1 mouse cellular context compared by ENCODE assay signal in the genomic region with DNA sequence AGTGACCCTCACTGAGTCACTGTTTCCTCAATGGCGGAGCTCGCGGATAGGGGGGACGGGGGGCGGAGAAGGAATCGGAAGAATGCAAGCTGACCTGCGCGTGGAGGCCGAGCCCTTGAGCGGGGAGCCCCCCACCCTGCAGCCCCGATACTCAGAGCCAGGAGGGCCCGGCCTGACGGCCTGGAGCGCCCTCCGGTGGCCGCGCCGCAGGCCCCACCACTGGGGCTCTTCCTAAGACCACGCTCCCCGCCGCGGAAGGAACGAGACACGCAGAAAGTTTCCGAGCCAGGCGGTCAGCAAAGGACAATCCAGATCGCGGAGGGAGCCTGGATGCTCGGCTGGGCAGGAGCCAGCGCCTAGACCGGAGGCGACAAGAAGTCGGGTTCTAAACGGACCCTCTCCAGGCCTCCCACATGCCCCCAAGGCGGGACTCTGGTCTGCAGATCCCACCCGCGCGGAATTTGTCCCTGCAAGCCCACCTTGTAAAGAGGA.
TF ChIP-seq lines count a peak whose summit lies in the region.

No protein-coding gene starts in this region.

TF ChIP-seq in CH12.LX, 34 proteins besides CTCF, POLR2A, EP300 and RAD21 (continued from another document):
- no peak for TF ChIP-seq USF2 (conservative IDR thresholded peaks at IDR 0.05; ENCODE audit: low read depth, low read length)
- no peak for TF ChIP-seq E2F4 (IDR thresholded peaks at IDR 0.05; ENCODE audit: insufficient replicate concordance, low read depth, low read length)
- no peak; the same call in 1 of the 2 replicates for TF ChIP-seq UBTF (IDR thresholded peaks at IDR 0.05; ENCODE audit: low read depth, low read length)
- TF ChIP-seq SMC3 (IDR thresholded peaks at IDR 0.05; ENCODE audit: low read depth, low read length) = peak; percentile 73
- no peak for TF ChIP-seq USF1 (IDR thresholded peaks at IDR 0.05; ENCODE audit: low read depth, low read length)
- no peak for TF ChIP-seq MXI1 (IDR thresholded peaks at IDR 0.05; ENCODE audit: low read depth, low read length)
- no peak for TF ChIP-seq ZNF384 (IDR thresholded peaks at IDR 0.05; ENCODE audit: low read depth, low read length)
- TF ChIP-seq ELF1 (IDR thresholded peaks at IDR 0.05; ENCODE audit: low read depth, low read length) = peak; percentile 40; the same call in 1 of the 2 replicates
